Mouse (Mus musculus) thymus, adult 18-20 months (tissue): ENCODE results near the gene Tnc.

Experiments used
- DNase-seq, 2 experiments: peaks; one replicate each; pipeline ENCODE4 v3.0.0; 2022; ENCODE audit warnings: mixed read lengths in 2 of 2

The Tnc gene

GRCm38 (mm10) chr4:64024041-64024779 is 22.6 kb downstream of the Tnc start:
- no peak for DNase-seq

DNA sequence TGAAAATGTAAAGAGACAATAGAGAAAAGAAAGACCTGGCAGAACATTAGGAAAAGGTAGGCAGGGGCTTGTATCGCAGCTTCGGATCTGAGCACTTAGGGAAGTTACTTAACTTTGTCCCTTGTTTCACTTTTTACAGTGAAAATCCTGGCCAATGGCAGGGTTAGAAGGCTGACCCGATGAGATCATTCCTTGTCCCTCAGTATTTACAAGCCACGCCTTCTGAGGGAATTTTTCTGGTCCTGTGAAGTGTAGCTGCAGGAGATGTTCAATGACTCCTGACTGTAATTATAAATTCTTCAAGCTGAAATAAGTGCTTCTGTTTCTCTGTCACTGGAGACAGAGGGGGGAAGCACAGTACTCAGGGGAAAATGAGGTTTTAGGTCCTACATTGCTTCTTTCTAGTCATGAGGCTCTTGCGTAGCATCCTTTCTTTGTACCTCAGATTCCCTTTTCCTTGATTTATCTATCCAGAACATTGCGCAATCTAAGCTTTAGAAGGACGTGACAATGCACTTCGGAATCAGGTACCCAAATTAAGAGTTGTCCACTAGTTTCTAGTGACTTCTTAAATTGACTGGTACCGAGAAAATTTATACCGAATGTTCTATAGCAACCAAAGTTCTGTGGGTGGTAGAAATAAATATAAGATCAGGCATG is 25.8 kb downstream of the Tnc start:
- no peak for DNase-seq

GRCm38 (mm10) chr4:64020151-64020550 is 26.7 kb downstream of the Tnc start:
- DNase-seq = no peak

DNA sequence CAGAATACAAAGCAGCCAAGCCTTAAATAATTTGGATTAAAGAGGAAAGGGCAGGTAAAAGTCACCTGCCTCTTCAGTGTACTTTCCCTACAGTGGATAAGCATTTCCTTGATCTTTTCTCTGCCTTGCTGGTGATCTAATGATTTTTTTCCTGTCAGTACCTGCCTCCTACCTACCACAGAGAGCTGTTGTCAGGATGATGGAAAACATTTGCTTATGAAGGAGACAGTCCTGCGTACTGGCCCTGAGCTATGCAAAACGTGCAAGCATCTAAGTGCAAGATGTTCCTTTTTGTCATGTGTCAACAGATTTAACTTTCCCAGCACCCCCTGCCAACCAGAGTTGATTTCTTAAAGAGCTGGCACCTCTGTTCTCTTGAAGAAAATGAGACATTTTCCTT is 35.5 kb downstream of the Tnc start:
- no peak for DNase-seq

- no peak for DNase-seq
Observed at GRCm38 (mm10) chr4:64009936-64010335, 36.9 kb downstream of the Tnc start.

DNA sequence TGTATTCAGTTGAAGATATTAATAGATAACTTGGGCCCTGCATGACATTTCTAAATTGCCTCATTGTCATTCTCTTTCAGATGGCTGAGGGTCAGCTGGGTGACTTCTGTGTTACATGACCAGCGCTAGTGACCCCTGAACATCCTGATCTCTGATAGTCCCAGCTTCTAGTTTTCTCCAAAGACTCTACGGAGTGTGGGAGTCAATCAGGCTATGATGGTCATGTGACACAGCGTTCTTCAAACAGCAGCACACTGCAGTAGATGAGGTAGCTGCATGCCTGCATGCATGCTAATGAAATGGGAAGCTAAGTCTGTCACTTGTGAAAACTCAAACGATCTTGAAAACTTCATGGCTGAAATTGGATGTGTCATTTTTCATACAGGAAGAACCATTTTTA is 41.6 kb downstream of the Tnc start:
- DNase-seq = no peak

GRCm38 (mm10) chr4:64003677-64004076 is 43.1 kb downstream of the Tnc start:
- DNase-seq = no peak

DNA sequence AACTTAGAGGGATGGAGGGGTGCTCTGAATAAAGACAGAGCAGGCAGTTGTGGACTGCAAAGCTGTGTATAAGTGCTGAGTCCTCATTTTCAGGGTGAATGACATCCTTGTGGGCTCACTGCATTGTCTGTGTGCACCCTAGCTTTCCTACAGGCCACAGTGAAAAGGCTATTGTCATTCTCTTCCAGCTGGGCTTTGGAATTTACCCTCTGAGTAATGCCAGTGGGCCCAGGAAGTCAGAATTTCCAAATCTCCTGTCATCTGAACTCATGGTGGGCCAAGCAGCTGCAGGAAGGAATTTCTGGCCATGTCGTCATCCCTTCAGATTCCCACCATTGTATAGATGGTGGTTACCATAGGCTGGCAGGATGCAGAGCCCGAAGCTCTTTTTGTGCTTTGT is 44.6 kb downstream of the Tnc start:
- DNase-seq = no peak

- no peak for DNase-seq
Observed at GRCm38 (mm10) chr4:64000788-64001187, 46.0 kb downstream of the Tnc start.

GRCm38 (mm10) chr4:64000293-64000692 is 46.5 kb downstream of the Tnc start:
- no peak for DNase-seq

GRCm38 (mm10) chr4:63993462-63994113 is 53.2 kb downstream of the Tnc start:
- DNase-seq = no peak

DNA sequence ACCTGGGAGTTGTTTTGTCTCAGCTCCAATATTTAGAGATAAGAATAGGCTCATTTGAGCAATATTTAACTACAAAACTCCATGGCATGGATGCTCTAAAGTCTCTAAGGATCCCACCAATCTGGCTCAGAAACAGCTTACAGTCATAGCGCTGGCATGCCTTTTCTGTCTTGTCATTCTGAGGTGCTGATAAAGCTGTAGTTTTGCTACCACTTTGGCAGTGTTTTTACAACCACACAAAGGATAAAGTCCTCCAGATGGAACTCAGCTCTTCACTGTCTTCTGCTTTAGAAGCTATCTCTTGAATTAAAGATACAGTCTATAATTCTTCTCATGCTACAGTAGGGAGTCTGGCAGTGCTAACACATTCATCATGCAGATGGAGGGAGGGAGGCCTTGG is 56.6 kb downstream of the Tnc start:
- no peak for DNase-seq

- no peak for DNase-seq
Observed at GRCm38 (mm10) chr4:63988090-63988489, 58.7 kb downstream of the Tnc start.

DNA sequence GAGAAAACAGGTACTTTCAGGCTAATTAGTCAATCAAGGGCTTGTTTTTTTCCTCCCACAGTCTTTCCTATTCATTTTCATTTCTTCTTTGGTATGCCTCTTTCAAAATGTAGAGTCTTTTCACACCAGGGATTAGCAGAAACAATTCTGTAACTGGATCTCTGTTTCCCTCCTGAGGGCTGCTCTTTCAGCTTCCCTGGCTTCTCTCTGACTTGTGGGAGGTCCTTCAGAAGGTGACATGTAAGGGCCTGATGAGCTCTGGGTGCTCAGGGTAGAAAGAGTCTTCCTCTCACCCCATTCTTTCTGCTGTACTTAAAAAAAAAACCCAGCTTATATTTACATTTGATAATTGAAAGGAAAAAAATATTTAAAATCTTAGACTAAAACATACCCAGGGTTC is 60.2 kb downstream of the Tnc start:
- no peak for DNase-seq

DNA sequence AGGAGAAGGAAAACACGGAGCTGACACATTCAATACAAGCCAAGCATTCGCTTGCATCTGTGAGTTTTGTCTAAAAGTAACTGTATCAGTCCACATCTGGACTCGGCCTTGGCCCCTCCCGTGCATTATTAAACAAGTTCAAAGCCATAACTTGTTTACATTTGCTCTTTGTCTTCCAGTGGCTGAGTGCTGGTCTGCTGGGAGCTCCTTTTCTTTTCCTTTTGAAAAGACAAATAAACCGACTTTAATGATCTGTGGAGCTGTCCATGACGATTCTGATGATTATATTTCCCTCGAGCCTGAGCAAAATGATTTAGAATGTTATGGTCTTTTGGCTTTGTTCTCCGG is 63.7 kb downstream of the Tnc start:
- DNase-seq = no peak

GRCm38 (mm10) chr4:63982425-63983097 is 64.3 kb downstream of the Tnc start:
- DNase-seq = no peak

DNA sequence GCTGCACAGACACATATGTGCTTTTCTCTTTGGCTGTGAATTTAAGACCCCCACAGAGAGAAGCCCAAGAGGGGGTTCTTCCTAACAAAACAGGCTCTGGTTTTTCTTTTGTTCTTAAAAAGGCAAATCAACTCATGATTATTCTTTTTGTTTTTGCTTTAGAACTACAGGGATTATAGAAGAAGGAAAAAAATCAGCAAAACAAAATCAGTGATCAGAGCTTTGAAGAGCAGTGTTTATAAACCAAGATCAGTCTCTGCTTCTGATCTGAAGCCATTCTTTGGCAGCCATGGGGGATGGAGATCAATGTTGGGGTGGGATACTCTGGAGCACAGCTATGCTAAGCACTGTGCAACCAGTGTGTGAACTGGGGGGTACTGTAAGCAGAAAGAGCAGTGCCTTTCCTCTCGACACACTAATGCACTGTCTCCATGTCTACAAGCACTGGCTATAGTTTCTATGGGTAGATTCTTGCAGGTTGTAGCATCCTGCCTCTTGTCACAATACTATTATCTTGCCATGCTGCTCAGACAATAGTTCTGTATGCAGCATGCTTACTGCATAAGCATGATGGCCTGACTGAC is 66.5 kb downstream of the Tnc start:
- DNase-seq = no peak

DNA sequence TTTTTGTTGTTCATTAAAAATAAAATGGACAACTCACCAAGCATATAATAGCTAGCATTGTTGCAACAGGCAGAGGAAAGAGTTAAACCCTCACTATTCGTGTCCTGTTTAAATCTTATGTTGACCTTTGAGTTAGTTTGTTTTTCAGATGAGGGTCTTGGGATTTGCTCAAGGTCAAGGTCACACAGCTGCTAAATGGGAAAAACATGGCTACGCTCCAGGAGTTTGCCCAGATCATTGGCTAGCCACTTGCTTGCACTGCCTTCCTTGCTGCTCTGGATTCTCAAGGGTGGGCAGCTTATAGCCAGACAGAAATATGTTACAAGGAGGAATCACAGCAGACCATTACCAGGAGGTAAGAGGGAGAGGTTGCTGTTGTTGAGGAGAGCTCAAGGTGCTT is 67.2 kb downstream of the Tnc start:
- DNase-seq = no peak

DNA sequence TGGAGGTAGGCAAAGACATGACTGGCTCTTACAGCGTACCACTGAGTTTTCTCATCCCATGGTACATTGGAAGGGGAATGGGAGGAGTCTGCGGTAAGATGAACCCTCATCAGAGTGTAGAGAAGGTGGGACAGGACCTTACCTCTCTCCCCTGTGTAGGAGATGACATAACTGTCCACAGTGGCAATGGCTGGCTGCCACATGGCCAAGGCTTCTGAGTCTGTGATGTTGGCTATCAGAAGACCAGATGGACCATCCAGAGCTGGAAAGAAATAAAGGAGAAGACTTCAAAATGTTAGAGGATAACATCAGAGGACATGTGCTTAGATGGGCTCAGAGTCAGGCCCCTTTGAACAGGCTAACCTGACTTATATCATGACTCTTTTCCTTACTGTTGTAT is 74.3 kb downstream of the Tnc start:
- DNase-seq = no peak

DNA sequence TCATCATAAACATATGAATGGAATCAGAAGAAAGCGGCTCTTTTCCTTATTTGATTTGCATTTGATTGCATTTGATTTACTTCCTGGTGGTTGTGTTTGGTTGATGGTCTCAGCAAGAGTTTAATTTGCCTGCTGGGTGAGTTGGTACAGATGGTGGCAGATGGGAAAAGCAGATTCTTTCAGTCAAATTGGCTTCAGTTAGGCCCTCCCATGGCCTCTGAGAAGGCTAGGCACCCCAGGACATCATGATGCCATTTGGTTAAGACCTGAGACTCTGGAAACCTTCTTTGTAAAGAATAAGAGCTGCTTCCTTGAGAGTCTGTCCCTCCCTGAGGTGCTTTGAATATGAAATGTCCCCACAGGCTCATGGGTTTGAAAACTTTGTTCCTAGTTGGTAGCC is 75.1 kb downstream of the Tnc start:
- DNase-seq = no peak

- no peak for DNase-seq
Observed at GRCm38 (mm10) chr4:63970925-63971324, 75.9 kb downstream of the Tnc start.

GRCm38 (mm10) chr4:63969891-63970290 is 76.9 kb downstream of the Tnc start:
- DNase-seq = no peak

- DNase-seq = no peak
Observed at GRCm38 (mm10) chr4:63963410-63963809, 83.4 kb downstream of the Tnc start.
